Mouse (Mus musculus) CH12.LX (cell line): Measurements from ENCODE around the gene Dmtf1. TPM values are rescaled to one million over a fixed set of nuclear protein-coding genes. Genes with fewer than 3 reads are reported as not detected.

Source experiments
- DNase-seq: peaks from one replicate; pipeline ENCODE4 v3.0.0-alpha.2; 2013; ENCODE audit errors: extremely low read depth
- H3K27ac ChIP-seq: 2 replicates; pipeline ENCODE4 v1.5.1; 2012; ENCODE audit warnings: low read depth, mild to moderate bottlenecking, control low read depth, moderate library complexity; ENCODE audit not compliant: insufficient read depth
- H3K27me3 ChIP-seq: replicated peaks from 2 replicates; pipeline ENCODE3; 2012; ENCODE audit warnings: inconsistent platforms
- H3K36me3 ChIP-seq, 2 experiments: replicated peaks in 1 of 2; 2 replicates each; pipeline versions ENCODE3 to v1.6.1; 2012; ENCODE audit warnings: inconsistent platforms in 1 of 2, low read length in 1 of 2, mild to moderate bottlenecking in 1 of 2, mixed read lengths in 1 of 2, moderate library complexity in 1 of 2; ENCODE audit not compliant: control insufficient read depth in 1 of 2, insufficient read depth in 1 of 2
- H3K4me1 ChIP-seq, 2 experiments: 2 replicates each; pipeline ENCODE4 v1.6.1; 2012; ENCODE audit warnings: inconsistent platforms in 1 of 2, moderate library complexity in 1 of 2; ENCODE audit not compliant: insufficient read depth in 2 of 2, control insufficient read depth in 1 of 2
- H3K4me2 ChIP-seq: 2 replicates; pipeline ENCODE4 v1.6.1; 2012; ENCODE audit warnings: low read depth, mild to moderate bottlenecking, control low read depth; ENCODE audit not compliant: poor library complexity, insufficient read depth, severe bottlenecking
- H3K4me3 ChIP-seq, 3 experiments: fragments of 150-350 bp in 1 of 3; sonication (generic) in 1 of 3; replicated peaks in 1 of 3; 2 replicates each; pipeline versions ENCODE3 to v1.5.1; 2011 to 2012; ENCODE audit warnings: low read depth in 2 of 3, low read length in 2 of 3, mild to moderate bottlenecking in 2 of 3, moderate library complexity in 2 of 3, control low read depth in 1 of 3, improper control_type of control experiment in 1 of 3, inconsistent platforms in 1 of 3, mixed read lengths in 1 of 3; ENCODE audit not compliant: poor library complexity in 1 of 3
- H3K79me2 ChIP-seq: replicated peaks from 2 replicates; pipeline ENCODE4 v1.6.1; 2012; ENCODE audit warnings: mild to moderate bottlenecking, moderate library complexity; ENCODE audit not compliant: control insufficient read depth, poor library complexity, insufficient read depth, severe bottlenecking; ENCODE audit errors: extremely low read depth
- H3K9ac ChIP-seq: 2 replicates; pipeline ENCODE4 v1.6.1; 2012; ENCODE audit warnings: low read depth, mild to moderate bottlenecking, control low read depth, moderate library complexity; ENCODE audit not compliant: insufficient read depth
- H3K9me3 ChIP-seq: replicated peaks from 2 replicates; pipeline ENCODE3; 2012; ENCODE audit warnings: low read length, inconsistent platforms, mixed read lengths
- BHLHE40 ChIP-seq: IDR thresholded peaks from 2 replicates; pipeline ENCODE4 v1.6.1; 2011; ENCODE audit warnings: mild to moderate bottlenecking, low read depth, low read length, improper control_type of control experiment
- CHD1 ChIP-seq: IDR thresholded peaks from 2 replicates; pipeline ENCODE4 v1.6.1; 2012; ENCODE audit warnings: low read depth, low read length, improper control_type of control experiment, inconsistent platforms
- CHD2 ChIP-seq: IDR thresholded peaks from 2 replicates; pipeline ENCODE4 v1.6.1; 2011; ENCODE audit warnings: low read length, improper control_type of control experiment
- EP300 ChIP-seq: IDR thresholded peaks from 2 replicates; pipeline ENCODE4 v1.6.1; 2011; ENCODE audit warnings: low read length, improper control_type of control experiment
- ETS1 ChIP-seq: conservative IDR thresholded peaks from 2 replicates; pipeline ENCODE4 v1.6.1; 2012; ENCODE audit warnings: low read depth, mild to moderate bottlenecking, inconsistent platforms, low read length, improper control_type of control experiment, moderate library complexity
- GABPA ChIP-seq: IDR thresholded peaks from 2 replicates; pipeline ENCODE4 v1.6.1; 2012; ENCODE audit warnings: low read depth, low read length, improper control_type of control experiment, inconsistent platforms; ENCODE audit not compliant: insufficient replicate concordance
- HCFC1 ChIP-seq: IDR thresholded peaks from 2 replicates; pipeline ENCODE4 v1.6.1; 2012; ENCODE audit warnings: low read depth, mild to moderate bottlenecking, inconsistent platforms, low read length, improper control_type of control experiment
- IRF4 ChIP-seq: IDR thresholded peaks from 2 replicates; pipeline ENCODE4 v1.6.1; 2014; ENCODE audit warnings: low read depth, mild to moderate bottlenecking, inconsistent platforms, low read length, improper control_type of control experiment
- KAT2A ChIP-seq: IDR thresholded peaks from 2 replicates; pipeline ENCODE4 v1.6.1; 2012; ENCODE audit warnings: low read length, improper control_type of control experiment, inconsistent platforms; ENCODE audit not compliant: insufficient replicate concordance
- MAFK ChIP-seq: IDR thresholded peaks from 2 replicates; pipeline ENCODE4 v1.6.1; 2011; ENCODE audit warnings: low read length, improper control_type of control experiment; ENCODE audit not compliant: insufficient replicate concordance
- MAX ChIP-seq: IDR thresholded peaks from 2 replicates; pipeline ENCODE4 v1.6.1; 2011; ENCODE audit warnings: low read length, improper control_type of control experiment
- MXI1 ChIP-seq: IDR thresholded peaks from 2 replicates; pipeline ENCODE4 v1.6.1; 2011; ENCODE audit warnings: mild to moderate bottlenecking, low read depth, low read length, improper control_type of control experiment
- MYC ChIP-seq: IDR thresholded peaks from 2 replicates; pipeline ENCODE4 v1.6.1; 2011; ENCODE audit warnings: low read depth, mild to moderate bottlenecking, improper control_type of control experiment, low read length
- PAX5 ChIP-seq: IDR thresholded peaks from 2 replicates; pipeline ENCODE4 v1.6.1; 2012; ENCODE audit warnings: low read length, inconsistent platforms, mixed read lengths
- POLR2A ChIP-seq: IDR thresholded peaks from 2 replicates; pipeline ENCODE4 v1.6.1; 2011; ENCODE audit warnings: low read depth, mild to moderate bottlenecking, improper control_type of control experiment, low read length
- RAD21 ChIP-seq: IDR thresholded peaks from 2 replicates; pipeline ENCODE4 v1.6.1; 2011; ENCODE audit warnings: low read depth, mild to moderate bottlenecking, low read length, improper control_type of control experiment, moderate library complexity
- SIN3A ChIP-seq: IDR thresholded peaks from 2 replicates; pipeline ENCODE4 v1.6.1; 2012; ENCODE audit warnings: low read length, improper control_type of control experiment, inconsistent platforms
- TBP ChIP-seq: conservative IDR thresholded peaks from 2 replicates; pipeline ENCODE4 v1.6.1; 2011; ENCODE audit warnings: low read depth, low read length, improper control_type of control experiment
- UBTF ChIP-seq: IDR thresholded peaks from 2 replicates; pipeline ENCODE4 v1.6.1; 2012; ENCODE audit warnings: low read depth, mild to moderate bottlenecking, inconsistent platforms, low read length, improper control_type of control experiment, moderate library complexity
- ZC3H11A ChIP-seq: IDR thresholded peaks from 2 replicates; pipeline ENCODE4 v1.6.1; 2012; ENCODE audit warnings: low read depth, mild to moderate bottlenecking, inconsistent platforms, low read length, improper control_type of control experiment
- ZKSCAN1 ChIP-seq: IDR thresholded peaks from 2 replicates; pipeline ENCODE4 v1.6.1; 2012; ENCODE audit warnings: low read depth, inconsistent platforms, low read length, improper control_type of control experiment, borderline replicate concordance
- ZNF384 ChIP-seq: IDR thresholded peaks from 2 replicates; pipeline ENCODE4 v1.6.1; 2012; ENCODE audit warnings: low read depth, low read length, improper control_type of control experiment, inconsistent platforms
- dilution Hi-C: fragments of 300-500 bp; cut with MboI; formaldehyde crosslinking; loops from 2 replicates; pipeline ENCODE4 v1.14.3; 2020; ENCODE audit warnings: low sequenced_read_pairs; ENCODE audit not compliant: extremely low pct_unique_long_range_greater_than_20kb, extremely low pct_ligation_motif_present
- in situ Hi-C: fragments of 300-500 bp; cut with MboI; formaldehyde crosslinking; loops from 3 replicates; pipeline ENCODE4 v1.14.3; 2019; ENCODE audit warnings: low sequenced_read_pairs, low pct_ligation_motif_present, low pct_unique_long_range_greater_than_20kb, mixed read lengths
- polyA plus RNA-seq: library from polyadenylated mRNA; unstranded; fragments of >175 nt; gene quantifications from 2 replicates; pipeline ENCODE4 v1.2.1, GENCODE M21; 2012; ENCODE audit warnings: low read depth; ENCODE audit not compliant: insufficient read length
- total RNA-seq, 2 experiments: library from RNA; depleted of rRNA; stranded (reverse); fragments of 300-350 nt in 1 of 2; fragments of >200 nt in 1 of 2; gene quantifications; 2 replicates each; pipeline ENCODE4 v1.2.3; 2012 to 2014

Gene Dmtf1
- total and polyA plus RNA-seq, 3 experiments, result 18.1 to 36.8 (median 30.6) TPM

- peak overlapping the region; percentile 73 for H3K4me2 ChIP-seq
- peak; percentile 26 for DNase-seq
- H3K27ac ChIP-seq, result peak overlapping the region; percentile 14; the same call in 1 of the 2 replicates
- no peaks in the 10 kb centered on the region for H3K9me3 ChIP-seq
- no peaks in the 10 kb centered on the region for H3K27me3 ChIP-seq
- in situ Hi-C loops (loop anchor here (10.0 kb wide), 1 partner anchor 264 kb away; no protein-coding TSS in a partner anchor), dilution Hi-C loops (no loop called here)
- H3K4me1 ChIP-seq, result peaks cover 0 to 36% of the 10 kb centered on the region in 2 experiments; a peak in 3 of 4 replicates
- H3K4me3 ChIP-seq, result peak overlapping the region; percentile 69 to 82 (median 71)
- peak overlapping the region; percentile 95 for H3K9ac ChIP-seq
- TF ChIP-seq ZNF384, result peak; percentile 88
- TF ChIP-seq MAX, result no peak
- no peak for TF ChIP-seq ETS1
- TF ChIP-seq CHD2, result no peak
- peaks cover 36% of the 10 kb centered on the region for H3K79me2 ChIP-seq
- H3K36me3 ChIP-seq, result peaks cover 3 to 21% of the 10 kb centered on the region in 2 experiments
Measured at GRCm38 (mm10) chr5:9160831-9161455, 633 bp downstream of the Dmtf1 start.

GRCm38 (mm10) chr5:9157336-9157735 lies 4.2 kb downstream of the Dmtf1 start:
- H3K4me1 ChIP-seq, result peaks cover 0 to 28% of the 10 kb centered on the region in 2 experiments; a peak in 3 of 4 replicates
- H3K36me3 ChIP-seq, result peaks cover 9 to 40% of the 10 kb centered on the region in 2 experiments
- dilution Hi-C loops, result no loop called here
- H3K4me2 ChIP-seq, result no peak overlapping the region
- H3K9ac ChIP-seq, result no peak overlapping the region
- no peak for DNase-seq
- no peak overlapping the region for H3K27ac ChIP-seq
- H3K27me3 ChIP-seq, result no peaks in the 10 kb centered on the region
- no peak overlapping the region for H3K4me3 ChIP-seq
- peaks cover 66% of the 10 kb centered on the region for H3K79me2 ChIP-seq
- in situ Hi-C loops, result no loop called here
- TF ChIP-seq BHLHE40 (no peak), UBTF (no peak), MAFK (no peak), TBP (no peak), POLR2A (no peak), ZKSCAN1 (no peak), MXI1 (no peak), IRF4 (no peak), CHD2 (no peak), KAT2A (no peak), CHD1 (no peak), GABPA (no peak), MYC (no peak), SIN3A (no peak), RAD21 (no peak), ZC3H11A (no peak), PAX5 (no peak), HCFC1 (no peak), EP300 (no peak)
- no peaks in the 10 kb centered on the region for H3K9me3 ChIP-seq
